Mouse (Mus musculus): ENCODE measurements around the gene Tfr2. TPM values are rescaled to one million over a fixed set of nuclear protein-coding genes. Genes with fewer than 3 reads are reported as not detected.
A peak's percentile ranks its signal among the peaks of the same experiment; 100 is the strongest.

Tfr2 gene
- polyA plus RNA-seq, 1 experiment from 2014 or later, result 0.46 TPM

- Histone ChIP-seq H3K4me1 (replicated peaks; ENCODE audit: control insufficient read depth, insufficient read depth, low read length) (peaks cover 13% of the 10 kb centered on the region), H3K9me3 (ENCODE audit: control insufficient read depth, low read length) (no peaks in the 10 kb centered on the region), H3K9ac (ENCODE audit: low read length) (no peak overlapping the region), H3K4me3 (ENCODE audit: low read length) (no peak overlapping the region), H3K27ac (ENCODE audit: low read length) (no peak overlapping the region), H3K36me3 (ENCODE audit: control insufficient read depth, insufficient read depth, low read length) (no peaks in the 10 kb centered on the region), H3K4me2 (ENCODE audit: low read depth, low read length) (no peak overlapping the region), H3K27me3 (ENCODE audit: control insufficient read depth, insufficient read depth, low read depth, low read length) (no peaks in the 10 kb centered on the region)
- no peak for ATAC-seq (ENCODE audit: low read depth)
- WGBS, result 81% methylated on average over 7 of the region's 7 CpGs
These were observed 26.3 kb downstream of the Tfr2 start for GRCm38 (mm10) chr5:137595921-137596320.

- H3K4me2 ChIP-seq (ENCODE audit: low read depth, low read length), result peak overlapping the region; percentile 35
- no peaks in the 10 kb centered on the region for H3K9me3 ChIP-seq (ENCODE audit: control insufficient read depth, low read length)
- peak overlapping the region; percentile 14; the same call in 1 of the 2 replicates for H3K9ac ChIP-seq (ENCODE audit: low read length)
- H3K27ac ChIP-seq (ENCODE audit: low read length), result no peak overlapping the region
- H3K27me3 ChIP-seq (ENCODE audit: control insufficient read depth, insufficient read depth, low read depth, low read length), result no peaks in the 10 kb centered on the region
- 36% methylated on average over 30 of the region's 30 CpGs for WGBS
- H3K4me3 ChIP-seq (ENCODE audit: low read length), result peak overlapping the region; percentile 15; the same call in 1 of the 2 replicates
- H3K36me3 ChIP-seq (ENCODE audit: control insufficient read depth, insufficient read depth, low read length), result no peaks in the 10 kb centered on the region
- no peak for ATAC-seq (ENCODE audit: low read depth)
- H3K4me1 ChIP-seq (replicated peaks; ENCODE audit: control insufficient read depth, insufficient read depth, low read length), result peaks cover 13% of the 10 kb centered on the region
These were observed 27.1 kb downstream of the Tfr2 start for GRCm38 (mm10) chr5:137596601-137597261.

GRCm38 (mm10) chr5:137597625-137598024 lies 28.0 kb downstream of the Tfr2 start:
- H3K4me2 ChIP-seq (ENCODE audit: low read depth, low read length), result no peak overlapping the region
- H3K4me3 ChIP-seq (ENCODE audit: low read length), result no peak overlapping the region
- no peak overlapping the region for H3K27ac ChIP-seq (ENCODE audit: low read length)
- peaks cover 17% of the 10 kb centered on the region for H3K4me1 ChIP-seq (replicated peaks; ENCODE audit: control insufficient read depth, insufficient read depth, low read length)
- no peak overlapping the region for H3K9ac ChIP-seq (ENCODE audit: low read length)
- no peaks in the 10 kb centered on the region for H3K9me3 ChIP-seq (ENCODE audit: control insufficient read depth, low read length)
- H3K36me3 ChIP-seq (ENCODE audit: control insufficient read depth, insufficient read depth, low read length), result no peaks in the 10 kb centered on the region
- WGBS, result 88% methylated on average over 6 of the region's 6 CpGs
- H3K27me3 ChIP-seq (ENCODE audit: control insufficient read depth, insufficient read depth, low read depth, low read length), result no peaks in the 10 kb centered on the region
- ATAC-seq (ENCODE audit: low read depth), result no peak

- H3K4me1 ChIP-seq (replicated peaks; ENCODE audit: control insufficient read depth, insufficient read depth, low read length), result peaks cover 19% of the 10 kb centered on the region
- H3K4me2 ChIP-seq (ENCODE audit: low read depth, low read length), result no peak overlapping the region
- no peaks in the 10 kb centered on the region for H3K27me3 ChIP-seq (ENCODE audit: control insufficient read depth, insufficient read depth, low read depth, low read length)
- 69% methylated on average over 2 of the region's 2 CpGs for WGBS
- no peaks in the 10 kb centered on the region for H3K36me3 ChIP-seq (ENCODE audit: control insufficient read depth, insufficient read depth, low read length)
- H3K9me3 ChIP-seq (ENCODE audit: control insufficient read depth, low read length), result no peaks in the 10 kb centered on the region
- no peak overlapping the region for H3K4me3 ChIP-seq (ENCODE audit: low read length)
- H3K27ac ChIP-seq (ENCODE audit: low read length), result no peak overlapping the region
- H3K9ac ChIP-seq (ENCODE audit: low read length), result no peak overlapping the region
- ATAC-seq (ENCODE audit: low read depth), result no peak
These were observed 28.6 kb downstream of the Tfr2 start for GRCm38 (mm10) chr5:137598100-137598826.

GRCm38 (mm10) chr5:137599600-137599999 lies 30.0 kb downstream of the Tfr2 start:
- Histone ChIP-seq H3K27ac (ENCODE audit: low read length) (0 out of 2 replicates have a peak overlapping the region, but pooled peaks have one; percentile 37), H3K4me2 (ENCODE audit: low read depth, low read length) (peak overlapping the region; percentile 95), H3K9me3 (ENCODE audit: control insufficient read depth, low read length) (no peaks in the 10 kb centered on the region), H3K4me3 (ENCODE audit: low read length) (peak overlapping the region; percentile 78), H3K27me3 (ENCODE audit: control insufficient read depth, insufficient read depth, low read depth, low read length) (no peaks in the 10 kb centered on the region), H3K4me1 (replicated peaks; ENCODE audit: control insufficient read depth, insufficient read depth, low read length) (peaks cover 19% of the 10 kb centered on the region), H3K9ac (ENCODE audit: low read length) (peak overlapping the region; percentile 93), H3K36me3 (ENCODE audit: control insufficient read depth, insufficient read depth, low read length) (no peaks in the 10 kb centered on the region)
- no peak for ATAC-seq (ENCODE audit: low read depth)
- WGBS, result 50% methylated on average over 9 of the region's 9 CpGs

DNA sequence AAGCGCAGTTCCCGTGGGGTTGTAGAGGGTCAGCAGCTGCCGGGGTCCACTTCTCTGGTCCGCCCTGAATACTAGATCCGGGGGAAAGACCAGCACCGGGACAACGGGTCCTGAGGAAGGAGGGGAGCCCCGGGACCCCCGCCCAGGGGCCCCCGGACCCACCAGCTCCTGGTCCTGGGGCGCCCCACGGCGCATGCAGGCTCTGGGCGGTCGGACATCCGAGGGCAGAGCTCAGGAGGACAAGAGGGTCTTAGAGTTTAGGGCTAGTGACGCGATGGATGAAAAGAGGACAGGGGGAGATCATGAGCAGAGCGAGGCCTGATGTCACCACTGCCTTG lies 30.6 kb downstream of the Tfr2 start:
- Histone ChIP-seq H3K9me3 (ENCODE audit: control insufficient read depth, low read length) (no peaks in the 10 kb centered on the region), H3K9ac (ENCODE audit: low read length) (peak overlapping the region; percentile 93), H3K4me3 (ENCODE audit: low read length) (peak overlapping the region; percentile 78), H3K27me3 (ENCODE audit: control insufficient read depth, insufficient read depth, low read depth, low read length) (no peaks in the 10 kb centered on the region), H3K27ac (ENCODE audit: low read length) (peak overlapping the region; percentile 37; the same call in 1 of the 2 replicates), H3K4me2 (ENCODE audit: low read depth, low read length) (peak overlapping the region; percentile 95), H3K4me1 (replicated peaks; ENCODE audit: control insufficient read depth, insufficient read depth, low read length) (peaks cover 19% of the 10 kb centered on the region), H3K36me3 (ENCODE audit: control insufficient read depth, insufficient read depth, low read length) (no peaks in the 10 kb centered on the region)
- WGBS, result under 1% methylated on average over 19 of the region's 19 CpGs
- ATAC-seq (ENCODE audit: low read depth), result peak; percentile 6

DNA sequence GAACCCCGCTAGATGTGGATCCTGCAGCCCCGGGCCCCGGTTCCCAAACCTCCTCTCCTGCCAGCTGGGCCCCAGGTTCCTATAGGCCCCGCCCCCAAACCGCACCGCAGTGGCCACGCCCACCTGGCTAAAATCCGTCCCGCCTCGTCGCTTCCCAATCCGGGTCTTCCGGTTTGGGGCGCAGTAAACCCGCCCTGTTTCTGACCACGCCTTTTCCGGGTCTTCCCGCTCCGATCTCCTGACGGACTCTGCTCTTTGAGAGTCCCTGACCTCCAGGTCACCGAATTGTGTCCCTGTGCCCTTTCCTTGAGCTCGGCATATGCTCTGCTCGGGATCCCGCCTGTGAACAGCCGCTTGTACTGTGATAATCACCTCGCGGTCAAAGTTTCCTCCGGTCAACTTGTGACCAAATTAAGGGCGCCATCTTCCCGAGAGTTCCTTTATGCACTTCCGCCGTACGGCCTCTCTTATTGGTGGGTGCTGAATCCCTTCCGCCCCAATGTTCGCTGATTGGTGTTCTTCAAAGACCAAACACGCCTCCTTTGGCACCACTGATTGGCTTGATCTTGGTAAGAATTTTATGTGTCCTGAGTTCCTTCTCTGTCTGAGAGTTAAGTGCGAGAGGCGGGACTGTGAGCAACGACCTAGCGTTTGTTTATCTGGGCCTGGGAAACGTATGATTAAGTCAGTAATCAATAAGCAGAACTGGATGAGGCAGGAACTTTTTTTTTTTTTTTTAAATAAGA lies 31.2 kb downstream of the Tfr2 start, which contains the start of gene Mospd3:
Gene Mospd3 (minus strand): TSS at position 440 of the 746 bp plus-strand sequence.
- under 1% methylated on average over 41 of the region's 41 CpGs for WGBS
- Histone ChIP-seq H3K4me1 (replicated peaks; ENCODE audit: control insufficient read depth, insufficient read depth, low read length) (peaks cover 19% of the 10 kb centered on the region), H3K27me3 (ENCODE audit: control insufficient read depth, insufficient read depth, low read depth, low read length) (no peaks in the 10 kb centered on the region), H3K4me3 (ENCODE audit: low read length) (peak within 1 kb of the TSS; percentile 78), H3K9me3 (ENCODE audit: control insufficient read depth, low read length) (no peaks in the 10 kb centered on the region), H3K4me2 (ENCODE audit: low read depth, low read length) (peak within 1 kb of the TSS; percentile 95), H3K36me3 (ENCODE audit: control insufficient read depth, insufficient read depth, low read length) (no peaks in the 10 kb centered on the region), H3K9ac (ENCODE audit: low read length) (peak within 1 kb of the TSS; percentile 93), H3K27ac (ENCODE audit: low read length) (peak within 1 kb of the TSS; percentile 93)
- ATAC-seq (ENCODE audit: low read depth), result peak; percentile 96

GRCm38 (mm10) chr5:137601365-137601729 lies 31.7 kb downstream of the Tfr2 start:
- WGBS, result 1% methylated on average over 22 of the region's 22 CpGs
- Histone ChIP-seq H3K9me3 (ENCODE audit: control insufficient read depth, low read length) (no peaks in the 10 kb centered on the region), H3K27me3 (ENCODE audit: control insufficient read depth, insufficient read depth, low read depth, low read length) (no peaks in the 10 kb centered on the region), H3K4me1 (replicated peaks; ENCODE audit: control insufficient read depth, insufficient read depth, low read length) (peaks cover 19% of the 10 kb centered on the region), H3K36me3 (ENCODE audit: control insufficient read depth, insufficient read depth, low read length) (no peaks in the 10 kb centered on the region), H3K9ac (ENCODE audit: low read length) (peak overlapping the region; percentile 73), H3K4me3 (ENCODE audit: low read length) (peak overlapping the region; percentile 78), H3K27ac (ENCODE audit: low read length) (peak overlapping the region; percentile 79), H3K4me2 (ENCODE audit: low read depth, low read length) (peak overlapping the region; percentile 77)
- ATAC-seq (ENCODE audit: low read depth), result no peak

All from lung, embryonic 16.5 days (tissue).